Mouse (Mus musculus): ENCODE data around the gene Slc25a39. TPM values are rescaled to one million over a fixed set of nuclear protein-coding genes. Genes with fewer than 3 reads are reported as not detected.

Gene Slc25a39
- polyA plus RNA-seq, 1 experiment from 2014 or later, result 189 TPM

DNA sequence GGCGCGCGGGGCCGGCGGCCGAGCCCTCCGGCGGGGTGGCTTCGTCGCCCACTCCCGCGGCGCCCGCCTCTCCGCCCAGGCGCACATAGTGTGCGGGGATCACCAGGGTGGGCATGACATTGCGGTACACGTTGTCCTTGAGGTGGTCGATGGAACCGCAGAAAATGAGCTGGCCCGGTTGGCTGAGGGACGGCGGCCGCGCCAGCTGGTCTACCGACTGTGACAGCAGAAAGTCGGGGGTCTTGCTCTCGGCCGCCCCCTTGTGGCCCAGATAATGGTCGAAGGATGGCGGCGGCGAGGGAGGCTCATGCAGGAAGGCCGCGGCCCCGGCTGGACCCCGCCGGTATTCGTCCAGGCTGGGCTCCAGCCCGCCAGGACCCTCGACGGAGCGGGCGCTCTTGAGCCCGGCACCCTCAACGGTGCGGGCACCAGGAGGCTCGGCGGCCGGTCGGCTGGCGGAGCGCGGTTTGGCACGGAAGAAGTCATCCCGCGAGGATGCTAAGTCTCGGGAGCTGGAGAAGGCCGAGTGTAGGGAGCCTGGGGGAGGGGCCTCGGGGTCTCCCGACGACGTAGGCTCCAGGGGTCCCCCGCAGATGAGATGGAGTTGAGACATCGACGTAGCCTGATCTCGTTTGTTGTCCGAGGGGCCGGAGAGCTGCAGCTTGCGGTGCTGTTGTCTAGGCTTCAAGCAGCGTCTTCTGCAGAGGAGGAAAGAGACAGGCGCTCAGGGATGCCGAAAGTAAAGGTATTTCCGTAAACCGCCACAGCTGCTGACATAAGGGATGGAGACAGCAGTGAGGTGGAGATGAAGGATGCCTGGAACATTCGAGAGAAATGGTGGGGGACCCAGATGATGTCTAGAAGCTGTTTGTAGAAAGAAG lies 30.7 kb upstream of the Slc25a39 start:
- ATAC-seq (ENCODE audit: low FRiP score, low TSS enrichment) (peak; percentile 30), DNase-seq (ENCODE audit: low spot score) (peak; percentile 87)
- H3K9ac ChIP-seq (ENCODE audit: low read length), result peak overlapping the region; percentile 61
- 21% methylated on average over 77 of the region's 77 CpGs for WGBS
- no peaks in the 10 kb centered on the region for H3K27me3 ChIP-seq (ENCODE audit: control insufficient read depth, insufficient read depth, low read length)
- H3K4me1 ChIP-seq (replicated peaks; ENCODE audit: control insufficient read depth, insufficient read depth), result peaks cover 9% of the 10 kb centered on the region
- peak overlapping the region; percentile 63 for H3K27ac ChIP-seq (replicated peaks)
- TF ChIP-seq CTCF (IDR thresholded peaks at IDR 0.05; ENCODE audit: low read depth) (peak; percentile 87), EP300 (optimal IDR thresholded peaks at IDR 0.05) (no peak)
- no peaks in the 10 kb centered on the region for H3K9me3 ChIP-seq (ENCODE audit: control insufficient read depth, low read length)
- peak overlapping the region; percentile 82 for H3K4me2 ChIP-seq (replicated peaks; ENCODE audit: low read depth)
- peak overlapping the region; percentile 42 for H3K4me3 ChIP-seq (ENCODE audit: low read depth, low read length)
- H3K36me3 ChIP-seq (ENCODE audit: control insufficient read depth, insufficient read depth, low read length), result peaks cover 17% of the 10 kb centered on the region; the same call in 1 of the 2 replicates

- Histone ChIP-seq H3K4me2 (replicated peaks; ENCODE audit: low read depth) (peak overlapping the region; percentile 82), H3K9me3 (ENCODE audit: control insufficient read depth, low read length) (no peaks in the 10 kb centered on the region), H3K9ac (ENCODE audit: low read length) (peak overlapping the region; percentile 61), H3K4me1 (replicated peaks; ENCODE audit: control insufficient read depth, insufficient read depth) (peaks cover 9% of the 10 kb centered on the region), H3K27ac (replicated peaks) (peak overlapping the region; percentile 63), H3K4me3 (ENCODE audit: low read depth, low read length) (peak overlapping the region; percentile 42), H3K27me3 (ENCODE audit: control insufficient read depth, insufficient read depth, low read length) (no peaks in the 10 kb centered on the region), H3K36me3 (ENCODE audit: control insufficient read depth, insufficient read depth, low read length) (peaks cover 22% of the 10 kb centered on the region; the same call in 1 of the 2 replicates)
- TF ChIP-seq EP300 (optimal IDR thresholded peaks at IDR 0.05) (no peak), CTCF (IDR thresholded peaks at IDR 0.05; ENCODE audit: low read depth) (peak; percentile 64)
- WGBS, result 23% methylated on average over 79 of the region's 87 CpGs
- ATAC-seq (ENCODE audit: low FRiP score, low TSS enrichment) (peak; percentile 47), DNase-seq (ENCODE audit: low spot score) (peak; percentile 80)
Observed at GRCm38 (mm10) chr11:102437120-102438061, 29.6 kb upstream of the Slc25a39 start.

GRCm38 (mm10) chr11:102436471-102436790 lies 28.7 kb upstream of the Slc25a39 start:
- Histone ChIP-seq H3K4me2 (replicated peaks; ENCODE audit: low read depth) (no peak overlapping the region), H3K9me3 (ENCODE audit: control insufficient read depth, low read length) (no peaks in the 10 kb centered on the region), H3K9ac (ENCODE audit: low read length) (no peak overlapping the region), H3K4me1 (replicated peaks; ENCODE audit: control insufficient read depth, insufficient read depth) (peaks cover 9% of the 10 kb centered on the region), H3K27me3 (ENCODE audit: control insufficient read depth, insufficient read depth, low read length) (no peaks in the 10 kb centered on the region), H3K36me3 (ENCODE audit: control insufficient read depth, insufficient read depth, low read length) (peaks cover 22% of the 10 kb centered on the region; the same call in 1 of the 2 replicates), H3K4me3 (ENCODE audit: low read depth, low read length) (no peak overlapping the region), H3K27ac (replicated peaks) (no peak overlapping the region)
- ATAC-seq (ENCODE audit: low FRiP score, low TSS enrichment) (no peak), DNase-seq (ENCODE audit: low spot score) (no peak)
- WGBS, result 64% methylated on average over 10 of the region's 10 CpGs
- no peak for TF ChIP-seq EP300 (optimal IDR thresholded peaks at IDR 0.05)
- no peak for TF ChIP-seq CTCF (IDR thresholded peaks at IDR 0.05; ENCODE audit: low read depth)

GRCm38 (mm10) chr11:102435754-102436470 lies 28.2 kb upstream of the Slc25a39 start:
- 86% methylated on average over 18 of the region's 18 CpGs for WGBS
- Histone ChIP-seq H3K4me1 (replicated peaks; ENCODE audit: control insufficient read depth, insufficient read depth) (peaks cover 9% of the 10 kb centered on the region), H3K4me3 (ENCODE audit: low read depth, low read length) (no peak overlapping the region), H3K27ac (replicated peaks) (no peak overlapping the region), H3K36me3 (ENCODE audit: control insufficient read depth, insufficient read depth, low read length) (peaks cover 17% of the 10 kb centered on the region; the same call in 1 of the 2 replicates), H3K27me3 (ENCODE audit: control insufficient read depth, insufficient read depth, low read length) (no peaks in the 10 kb centered on the region), H3K9me3 (ENCODE audit: control insufficient read depth, low read length) (no peaks in the 10 kb centered on the region), H3K4me2 (replicated peaks; ENCODE audit: low read depth) (no peak overlapping the region), H3K9ac (ENCODE audit: low read length) (no peak overlapping the region)
- no peak for ATAC-seq (ENCODE audit: low FRiP score, low TSS enrichment)
- TF ChIP-seq EP300 (optimal IDR thresholded peaks at IDR 0.05) (no peak), CTCF (IDR thresholded peaks at IDR 0.05; ENCODE audit: low read depth) (no peak)
- DNase-seq (ENCODE audit: low spot score), result no peak
